Mouse (Mus musculus) heart, embryonic 12.5 days (tissue): ENCODE measurements around the gene Cgas. TPM values are rescaled to one million over a fixed set of nuclear protein-coding genes. Genes with fewer than 3 reads are reported as not detected.

Source experiments
- ATAC-seq: fragments of 200-750 bp; cut with Nextera tagmentation; 2 replicates; pipeline ENCODE4 v1.8.0; 2017; ENCODE audit warnings: moderate TSS enrichment, moderate library complexity; ENCODE audit not compliant: insufficient number of reproducible peaks, low FRiP score
- H3K27ac ChIP-seq: fragments of 300-500 bp; sonication (generic); 2 replicates; pipeline ENCODE4 v1.5.1; 2016; ENCODE audit warnings: mild to moderate bottlenecking, moderate library complexity; ENCODE audit not compliant: poor library complexity, severe bottlenecking
- H3K27me3 ChIP-seq: fragments of 300-500 bp; sonication (generic); replicated peaks from 2 replicates; pipeline ENCODE4 v1.6.1; 2016; ENCODE audit warnings: mild to moderate bottlenecking, moderate library complexity
- H3K36me3 ChIP-seq: fragments of 300-500 bp; sonication (generic); 2 replicates; pipeline ENCODE4 v1.6.1; 2016; ENCODE audit warnings: mild to moderate bottlenecking, moderate library complexity
- H3K4me1 ChIP-seq: fragments of 300-500 bp; sonication (generic); replicated peaks from 2 replicates; pipeline ENCODE4 v1.6.1; 2016; ENCODE audit warnings: mild to moderate bottlenecking
- H3K4me2 ChIP-seq: fragments of 300-500 bp; sonication (generic); 2 replicates; pipeline ENCODE4 v1.6.1; 2016; ENCODE audit warnings: mild to moderate bottlenecking, moderate library complexity
- H3K4me3 ChIP-seq: fragments of 300-500 bp; sonication (generic); 2 replicates; pipeline ENCODE4 v1.5.1; 2016; ENCODE audit warnings: mild to moderate bottlenecking
- H3K9ac ChIP-seq: fragments of 300-500 bp; sonication (generic); 2 replicates; pipeline ENCODE4 v1.6.1; 2016; ENCODE audit warnings: mild to moderate bottlenecking, moderate library complexity
- H3K9me3 ChIP-seq: fragments of 300-500 bp; sonication (generic); replicated peaks from 2 replicates; pipeline ENCODE4 v1.6.1; 2016; ENCODE audit warnings: mild to moderate bottlenecking, moderate library complexity
- WGBS: fragments of 180-500 bp; shearing (Covaris S2); methylation state at CpG from one replicate; pipeline ENCODE4 v1.1.7; 2016; 5-methylcytosine and 5-hydroxymethylcytosine counted together
- polyA plus RNA-seq: library from polyadenylated mRNA; unstranded; fragments of >200 nt; fragmentation: Nextera tagmentation; extraction: Ambion mirVana; gene quantifications from 2 replicates; pipeline ENCODE4 v1.2.1, GENCODE M21; 2016

Cgas gene
- polyA plus RNA-seq, 1 experiment from 2014 or later, result 0.68 TPM

GRCm38 (mm10) chr9:78457026-78457425 lies 14.0 kb upstream of the Cgas start:
- Histone ChIP-seq H3K4me3 (no peak overlapping the region), H3K36me3 (peaks cover 81% of the 10 kb centered on the region), H3K9ac (no peak overlapping the region), H3K4me2 (no peak overlapping the region), H3K9me3 (no peaks in the 10 kb centered on the region), H3K4me1 (no peaks in the 10 kb centered on the region), H3K27ac (no peak overlapping the region), H3K27me3 (no peaks in the 10 kb centered on the region)
- WGBS, result 88% methylated on average over 8 of the region's 8 CpGs
- ATAC-seq, result no peak

GRCm38 (mm10) chr9:78451382-78451781 lies 8.3 kb upstream of the Cgas start:
- Histone ChIP-seq H3K4me2 (no peak overlapping the region), H3K36me3 (peaks cover 39% of the 10 kb centered on the region), H3K4me3 (no peak overlapping the region), H3K9ac (no peak overlapping the region), H3K27me3 (peaks cover under 1% of the 10 kb centered on the region; the same call in 1 of the 2 replicates), H3K4me1 (peaks cover 9% of the 10 kb centered on the region), H3K27ac (no peak overlapping the region), H3K9me3 (no peaks in the 10 kb centered on the region)
- WGBS, result 69% methylated on average over 4 of the region's 4 CpGs
- ATAC-seq, result no peak

- peaks cover 8% of the 10 kb centered on the region; the same call in 1 of the 2 replicates for H3K27me3 ChIP-seq
- 70% methylated on average over 5 of the region's 5 CpGs for WGBS
- H3K9ac ChIP-seq, result no peak overlapping the region
- H3K4me1 ChIP-seq, result peaks cover 9% of the 10 kb centered on the region
- H3K9me3 ChIP-seq, result no peaks in the 10 kb centered on the region
- no peak overlapping the region for H3K27ac ChIP-seq
- no peak overlapping the region for H3K4me3 ChIP-seq
- H3K36me3 ChIP-seq, result peaks cover 33% of the 10 kb centered on the region
- H3K4me2 ChIP-seq, result no peak overlapping the region
- no peak for ATAC-seq
Observed at GRCm38 (mm10) chr9:78450404-78450803, 7.4 kb upstream of the Cgas start.

GRCm38 (mm10) chr9:78447973-78448873 lies 5.2 kb upstream of the Cgas start, which contains the start of the genes Mto1 and Gm17324:
TSS of gene Mto1 (plus strand) at chr9:78448208.
TSS of gene Gm17324 (minus strand) at chr9:78448786.
- under 1% methylated on average over 96 of the region's 96 CpGs for WGBS
- Histone ChIP-seq H3K4me1 (peaks cover 9% of the 10 kb centered on the region), H3K27me3 (peaks cover 25% of the 10 kb centered on the region), H3K9ac (peak within 1 kb of the TSS; percentile 83), H3K27ac (peak within 1 kb of the TSS; percentile 89), H3K9me3 (no peaks in the 10 kb centered on the region), H3K4me3 (peak within 1 kb of the TSS; percentile 77), H3K36me3 (peaks cover 15% of the 10 kb centered on the region), H3K4me2 (peak within 1 kb of the TSS; percentile 73)
- peak; percentile 96 for ATAC-seq

GRCm38 (mm10) chr9:78447606-78447972 lies 4.6 kb upstream of the Cgas start:
- no peaks in the 10 kb centered on the region for H3K9me3 ChIP-seq
- peak overlapping the region; percentile 73 for H3K4me2 ChIP-seq
- 26% methylated on average over 9 of the region's 9 CpGs for WGBS
- ATAC-seq, result no peak
- H3K4me3 ChIP-seq, result peak overlapping the region; percentile 77
- peaks cover 9% of the 10 kb centered on the region for H3K36me3 ChIP-seq
- H3K4me1 ChIP-seq, result peaks cover 15% of the 10 kb centered on the region
- H3K9ac ChIP-seq, result peak overlapping the region; percentile 83
- no peak overlapping the region for H3K27ac ChIP-seq
- H3K27me3 ChIP-seq, result peaks cover 30% of the 10 kb centered on the region

GRCm38 (mm10) chr9:78442237-78442578 lies 829 bp downstream of the Cgas start:
- WGBS, result 6% methylated on average over 9 of the region's 9 CpGs
- Histone ChIP-seq H3K4me3 (peak overlapping the region; percentile 58), H3K9ac (peak overlapping the region; percentile 67), H3K9me3 (no peaks in the 10 kb centered on the region), H3K27ac (no peak overlapping the region), H3K36me3 (no peaks in the 10 kb centered on the region), H3K4me2 (peak overlapping the region; percentile 90), H3K27me3 (peaks cover 70% of the 10 kb centered on the region), H3K4me1 (peaks cover 11% of the 10 kb centered on the region; the same call in 1 of the 2 replicates)
- ATAC-seq, result no peak; the same call in 1 of the 2 replicates

- H3K9ac ChIP-seq, result no peak overlapping the region
- H3K27me3 ChIP-seq, result peaks cover 58% of the 10 kb centered on the region
- no peak overlapping the region for H3K4me2 ChIP-seq
- 54% methylated on average over 5 of the region's 5 CpGs for WGBS
- no peaks in the 10 kb centered on the region for H3K36me3 ChIP-seq
- H3K4me1 ChIP-seq, result peaks cover 11% of the 10 kb centered on the region; the same call in 1 of the 2 replicates
- ATAC-seq, result no peak
- no peak overlapping the region for H3K27ac ChIP-seq
- H3K9me3 ChIP-seq, result no peaks in the 10 kb centered on the region
- H3K4me3 ChIP-seq, result no peak overlapping the region
Observed at GRCm38 (mm10) chr9:78439426-78439825, 3.6 kb downstream of the Cgas start.

- Histone ChIP-seq H3K36me3 (no peaks in the 10 kb centered on the region), H3K4me1 (peaks cover 9% of the 10 kb centered on the region), H3K27ac (no peak overlapping the region), H3K9ac (no peak overlapping the region), H3K4me3 (no peak overlapping the region), H3K4me2 (no peak overlapping the region), H3K9me3 (no peaks in the 10 kb centered on the region), H3K27me3 (peaks cover 12% of the 10 kb centered on the region)
- WGBS, result 80% methylated on average over 5 of the region's 5 CpGs
- no peak for ATAC-seq
Observed at GRCm38 (mm10) chr9:78432471-78432870, 10.6 kb downstream of the Cgas start.

- no peak overlapping the region for H3K9ac ChIP-seq
- whole genome bisulfite sequencing, result 77% methylated on average over 6 of the region's 6 CpGs
Observed at GRCm38 (mm10) chr9:78430486-78430885, 12.6 kb downstream of the Cgas start.

GRCm38 (mm10) chr9:78429551-78429950 lies 13.5 kb downstream of the Cgas start:
- no peak for ATAC-seq
- WGBS, result 61% methylated on average over 2 of the region's 2 CpGs

More at GRCm38 (mm10) chr9:78430486-78430885, 12.6 kb downstream of the Cgas start:
- H3K27me3 ChIP-seq, result peaks cover 8% of the 10 kb centered on the region
- H3K27ac ChIP-seq, result no peak overlapping the region
- H3K9me3 ChIP-seq, result no peaks in the 10 kb centered on the region
- ATAC-seq, result no peak
- H3K36me3 ChIP-seq, result no peaks in the 10 kb centered on the region
- no peak overlapping the region for H3K4me3 ChIP-seq
- no peak overlapping the region for H3K4me2 ChIP-seq
- peaks cover 10% of the 10 kb centered on the region for H3K4me1 ChIP-seq

GRCm38 (mm10) chr9:78428870-78429432 lies 14.1 kb downstream of the Cgas start:
- H3K4me3 ChIP-seq, result no peak overlapping the region
- 74% methylated on average over 4 of the region's 4 CpGs for WGBS

More at GRCm38 (mm10) chr9:78429551-78429950, 13.5 kb downstream of the Cgas start:
- H3K9ac ChIP-seq, result no peak overlapping the region
- peaks cover 10% of the 10 kb centered on the region for H3K4me1 ChIP-seq
- H3K27me3 ChIP-seq, result peaks cover 8% of the 10 kb centered on the region
- H3K4me2 ChIP-seq, result no peak overlapping the region
- no peaks in the 10 kb centered on the region for H3K9me3 ChIP-seq
- no peak overlapping the region for H3K27ac ChIP-seq
- no peak overlapping the region for H3K4me3 ChIP-seq
- H3K36me3 ChIP-seq, result no peaks in the 10 kb centered on the region

More at GRCm38 (mm10) chr9:78428870-78429432, 14.1 kb downstream of the Cgas start:
- Histone ChIP-seq H3K9me3 (no peaks in the 10 kb centered on the region), H3K36me3 (no peaks in the 10 kb centered on the region), H3K4me1 (peaks cover 10% of the 10 kb centered on the region), H3K27ac (no peak overlapping the region), H3K9ac (no peak overlapping the region), H3K4me2 (no peak overlapping the region), H3K27me3 (peaks cover 8% of the 10 kb centered on the region)
- no peak; the same call in 1 of the 2 replicates for ATAC-seq
